Mouse (Mus musculus) liver, embryonic 12.5 days (tissue): ENCODE measurements around the gene Hist2h2be. TPM values are rescaled to one million over a fixed set of nuclear protein-coding genes. Genes with fewer than 3 reads are reported as not detected.

ENCODE experiments used
- ATAC-seq: fragments of 200-750 bp; cut with Nextera tagmentation; 2 replicates; pipeline ENCODE4 v1.8.0; 2017; ENCODE audit warnings: moderate number of reproducible peaks, mild to moderate bottlenecking, moderate library complexity
- H3K27ac ChIP-seq: fragments of 300-500 bp; sonication (generic); 2 replicates; pipeline ENCODE4 v1.5.1; 2016; ENCODE audit warnings: mild to moderate bottlenecking
- H3K27me3 ChIP-seq: fragments of 300-500 bp; sonication (generic); replicated peaks from 2 replicates; pipeline ENCODE4 v1.6.1; 2016; ENCODE audit warnings: mild to moderate bottlenecking, moderate library complexity
- H3K36me3 ChIP-seq: fragments of 300-500 bp; sonication (generic); 2 replicates; pipeline ENCODE4 v1.6.1; 2016; ENCODE audit warnings: mild to moderate bottlenecking, moderate library complexity
- H3K4me1 ChIP-seq: fragments of 300-500 bp; sonication (generic); 2 replicates; pipeline ENCODE4 v1.6.1; 2016
- H3K4me2 ChIP-seq: fragments of 300-500 bp; sonication (generic); 2 replicates; pipeline ENCODE4 v1.6.1; 2016; ENCODE audit warnings: mild to moderate bottlenecking, moderate library complexity
- H3K4me3 ChIP-seq: fragments of 300-500 bp; sonication (generic); 2 replicates; pipeline ENCODE4 v1.5.1; 2016; ENCODE audit warnings: mild to moderate bottlenecking, moderate library complexity
- H3K9ac ChIP-seq: fragments of 300-500 bp; sonication (generic); 2 replicates; pipeline ENCODE4 v1.6.1; 2016; ENCODE audit warnings: mild to moderate bottlenecking, moderate library complexity
- H3K9me3 ChIP-seq: fragments of 300-500 bp; sonication (generic); replicated peaks from 2 replicates; pipeline ENCODE4 v1.6.1; 2016; ENCODE audit warnings: mild to moderate bottlenecking, moderate library complexity
- WGBS: fragments of 180-500 bp; shearing (Covaris S2); methylation state at CpG from one replicate; pipeline ENCODE4 v1.1.7; 2016; ENCODE audit not compliant: insufficient replicate concordance; 5-methylcytosine and 5-hydroxymethylcytosine counted together
- polyA plus RNA-seq: library from polyadenylated mRNA; unstranded; fragments of >200 nt; fragmentation: Nextera tagmentation; extraction: Ambion mirVana; gene quantifications from 2 replicates; pipeline ENCODE4 v1.2.1, GENCODE M21; 2016

Gene Hist2h2be
- polyA plus RNA-seq, 1 experiment from 2014 or later, result 6.1 TPM

GRCm38 (mm10) chr3:96255926-96256593, 35.1 kb downstream of the Hist2h2be start:
- WGBS, result 64% methylated on average over 5 of the region's 5 CpGs
- Histone ChIP-seq H3K36me3 (no peaks in the 10 kb centered on the region), H3K27me3 (no peaks in the 10 kb centered on the region), H3K9ac (peak overlapping the region; percentile 2; the same call in 1 of the 2 replicates), H3K27ac (no peak overlapping the region), H3K4me3 (no peak overlapping the region), H3K4me1 (peaks cover 57% of the 10 kb centered on the region), H3K4me2 (no peak overlapping the region), H3K9me3 (no peaks in the 10 kb centered on the region)
- no peak for ATAC-seq

DNA sequence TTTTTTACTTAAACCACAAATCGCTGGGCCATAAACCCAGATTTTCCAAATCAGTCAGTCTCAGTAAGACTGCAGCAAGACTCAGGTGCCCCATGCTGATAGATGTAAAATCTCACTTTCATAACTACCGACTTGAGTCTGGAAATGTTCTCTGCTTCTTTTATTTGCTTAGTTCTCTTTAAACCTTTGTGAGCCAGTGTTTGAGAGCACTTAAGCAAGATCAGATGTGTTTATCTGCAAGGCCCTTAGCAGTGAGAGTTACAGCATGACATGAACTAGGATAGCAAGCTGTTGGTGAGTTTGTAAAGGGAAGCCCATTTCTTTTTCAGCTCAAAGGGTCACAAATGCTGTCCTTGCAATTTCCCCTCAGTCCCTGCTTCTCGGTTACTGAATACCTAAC, 36.3 kb downstream of the Hist2h2be start:
- H3K27me3 ChIP-seq, result no peaks in the 10 kb centered on the region
- no peak overlapping the region for H3K9ac ChIP-seq
- 77% methylated on average over 3 of the region's 3 CpGs for WGBS
- 0 out of 2 replicates have a peak overlapping the region, but pooled peaks have one; percentile 9 for H3K27ac ChIP-seq
- no peak for ATAC-seq
- no peak overlapping the region for H3K4me3 ChIP-seq
- H3K4me1 ChIP-seq, result peaks cover 65% of the 10 kb centered on the region
- H3K4me2 ChIP-seq, result no peak overlapping the region
- H3K9me3 ChIP-seq, result no peaks in the 10 kb centered on the region
- no peaks in the 10 kb centered on the region for H3K36me3 ChIP-seq

GRCm38 (mm10) chr3:96260220-96260619, 39.3 kb downstream of the Hist2h2be start:
- Histone ChIP-seq H3K9ac (no peak overlapping the region), H3K27ac (no peak overlapping the region), H3K4me1 (peaks cover 55% of the 10 kb centered on the region), H3K9me3 (no peaks in the 10 kb centered on the region), H3K4me3 (no peak overlapping the region), H3K27me3 (no peaks in the 10 kb centered on the region), H3K4me2 (no peak overlapping the region), H3K36me3 (no peaks in the 10 kb centered on the region)
- 79% methylated on average over 5 of the region's 5 CpGs for WGBS
- no peak for ATAC-seq

GRCm38 (mm10) chr3:96261623-96262022, 40.7 kb downstream of the Hist2h2be start:
- H3K4me2 ChIP-seq, result peak overlapping the region; percentile 74
- no peak for ATAC-seq
- WGBS, result 51% methylated on average over 3 of the region's 3 CpGs
- peak overlapping the region; percentile 84 for H3K9ac ChIP-seq
- H3K36me3 ChIP-seq, result no peaks in the 10 kb centered on the region
- H3K27ac ChIP-seq, result peak overlapping the region; percentile 98
- H3K4me1 ChIP-seq, result peaks cover 55% of the 10 kb centered on the region
- no peaks in the 10 kb centered on the region for H3K9me3 ChIP-seq
- H3K4me3 ChIP-seq, result peak overlapping the region; percentile 58
- H3K27me3 ChIP-seq, result no peaks in the 10 kb centered on the region

DNA sequence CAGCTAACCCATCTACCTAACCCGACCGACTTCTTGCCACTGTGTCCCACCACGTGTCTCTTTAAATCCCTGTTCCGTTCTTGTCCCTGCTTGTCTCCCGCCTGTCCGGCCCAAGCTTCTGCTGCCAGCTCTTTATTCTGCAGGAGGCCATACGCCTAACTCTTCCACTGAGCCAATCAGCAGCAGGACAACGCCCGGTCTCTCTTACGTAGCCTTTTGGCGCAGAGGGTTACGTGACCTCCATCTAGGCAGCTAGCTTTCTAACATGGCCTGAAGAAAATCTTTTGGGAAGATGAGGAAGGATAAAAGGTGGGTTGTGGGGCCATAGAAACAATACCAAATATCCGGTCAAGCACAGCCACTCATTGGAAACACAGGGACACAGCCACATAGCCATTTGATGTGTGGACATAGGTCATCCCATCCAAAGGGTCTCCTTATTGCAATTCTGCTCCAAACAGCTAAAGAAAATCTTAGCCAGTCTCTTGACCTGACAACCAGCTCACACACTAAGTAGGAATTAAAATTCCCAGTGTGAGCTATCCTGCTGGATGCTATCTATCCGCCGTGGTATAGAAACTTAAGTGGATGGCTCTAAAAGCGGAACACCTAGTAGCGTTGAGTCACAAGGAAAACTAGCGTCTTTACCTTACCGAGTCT, 41.4 kb downstream of the Hist2h2be start:
- Histone ChIP-seq H3K9me3 (no peaks in the 10 kb centered on the region), H3K4me2 (peak overlapping the region; percentile 74), H3K9ac (peak overlapping the region; percentile 84), H3K27ac (peak overlapping the region; percentile 98), H3K4me1 (peaks cover 58% of the 10 kb centered on the region), H3K4me3 (peak overlapping the region; percentile 58), H3K27me3 (no peaks in the 10 kb centered on the region), H3K36me3 (no peaks in the 10 kb centered on the region)
- 2% methylated on average over 19 of the region's 19 CpGs for WGBS
- peak; percentile 76 for ATAC-seq

DNA sequence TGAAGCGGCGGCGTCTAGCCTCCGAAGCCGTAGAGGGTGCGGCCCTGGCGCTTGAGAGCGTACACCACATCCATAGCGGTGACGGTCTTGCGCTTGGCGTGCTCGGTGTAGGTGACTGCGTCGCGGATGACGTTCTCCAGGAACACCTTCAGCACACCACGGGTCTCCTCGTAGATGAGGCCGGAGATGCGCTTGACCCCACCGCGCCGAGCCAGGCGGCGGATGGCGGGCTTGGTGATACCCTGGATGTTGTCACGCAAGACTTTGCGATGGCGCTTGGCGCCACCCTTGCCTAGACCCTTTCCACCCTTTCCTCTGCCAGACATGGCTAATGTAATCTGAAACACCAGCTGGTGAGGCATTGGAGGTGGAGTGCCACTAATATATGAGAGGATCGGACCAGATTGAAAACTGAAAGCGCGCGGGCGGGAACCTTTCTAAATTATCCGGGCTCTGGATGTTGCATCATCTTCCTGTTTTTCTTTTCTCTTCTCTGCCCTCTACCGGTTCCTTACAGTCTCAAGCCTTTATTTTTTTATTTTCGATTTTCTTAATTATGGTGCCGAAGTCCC, 42.1 kb downstream of the Hist2h2be start, which contains the start of gene Hist2h4:
TSS of gene Hist2h4 (minus strand) at position 333 of the 572 bp plus-strand sequence.
- WGBS, result under 1% methylated on average over 40 of the region's 40 CpGs
- ATAC-seq, result peak; percentile 90
- peak within 1 kb of the TSS; percentile 98 for H3K27ac ChIP-seq

GRCm38 (mm10) chr3:96263558-96264403, 42.9 kb downstream of the Hist2h2be start:
- peaks cover 64% of the 10 kb centered on the region for H3K4me1 ChIP-seq
- no peak for ATAC-seq
- peak overlapping the region; percentile 98 for H3K27ac ChIP-seq

More for the DNA sequence above, 42.1 kb downstream of the Hist2h2be start, which contains the start of gene Hist2h4:
- peak within 1 kb of the TSS; percentile 84 for H3K9ac ChIP-seq
- H3K9me3 ChIP-seq, result no peaks in the 10 kb centered on the region
- H3K4me1 ChIP-seq, result peaks cover 61% of the 10 kb centered on the region
- no peaks in the 10 kb centered on the region for H3K27me3 ChIP-seq
- peak within 1 kb of the TSS; percentile 74 for H3K4me2 ChIP-seq
- H3K36me3 ChIP-seq, result no peaks in the 10 kb centered on the region
- H3K4me3 ChIP-seq, result peak within 1 kb of the TSS; percentile 58

GRCm38 (mm10) chr3:96264404-96264949, 43.6 kb downstream of the Hist2h2be start:
- H3K4me1 ChIP-seq, result peaks cover 64% of the 10 kb centered on the region
- H3K27me3 ChIP-seq, result no peaks in the 10 kb centered on the region
- H3K36me3 ChIP-seq, result no peaks in the 10 kb centered on the region
- ATAC-seq, result no peak
- H3K9ac ChIP-seq, result peak overlapping the region; percentile 84
- H3K4me3 ChIP-seq, result peak overlapping the region; percentile 58
- WGBS, result 71% methylated on average over 7 of the region's 7 CpGs
- H3K27ac ChIP-seq, result peak overlapping the region; percentile 98
- no peaks in the 10 kb centered on the region for H3K9me3 ChIP-seq
- H3K4me2 ChIP-seq, result peak overlapping the region; percentile 74

More at GRCm38 (mm10) chr3:96263558-96264403, 42.9 kb downstream of the Hist2h2be start:
- peak overlapping the region; percentile 58 for H3K4me3 ChIP-seq
- WGBS, result 6% methylated on average over 27 of the region's 27 CpGs
- no peaks in the 10 kb centered on the region for H3K27me3 ChIP-seq
- peak overlapping the region; percentile 84 for H3K9ac ChIP-seq
- no peaks in the 10 kb centered on the region for H3K9me3 ChIP-seq
- H3K4me2 ChIP-seq, result peak overlapping the region; percentile 74
- no peaks in the 10 kb centered on the region for H3K36me3 ChIP-seq

- Histone ChIP-seq H3K4me3 (no peak overlapping the region), H3K4me2 (peak overlapping the region; percentile 12; the same call in 1 of the 2 replicates), H3K9me3 (no peaks in the 10 kb centered on the region), H3K36me3 (no peaks in the 10 kb centered on the region), H3K27me3 (no peaks in the 10 kb centered on the region), H3K4me1 (peaks cover 63% of the 10 kb centered on the region), H3K27ac (peak overlapping the region; percentile 95), H3K9ac (peak overlapping the region; percentile 65)
- no peak for ATAC-seq
- 39% methylated on average over 8 of the region's 8 CpGs for WGBS
Measured at GRCm38 (mm10) chr3:96266132-96266710, 45.3 kb downstream of the Hist2h2be start.

DNA sequence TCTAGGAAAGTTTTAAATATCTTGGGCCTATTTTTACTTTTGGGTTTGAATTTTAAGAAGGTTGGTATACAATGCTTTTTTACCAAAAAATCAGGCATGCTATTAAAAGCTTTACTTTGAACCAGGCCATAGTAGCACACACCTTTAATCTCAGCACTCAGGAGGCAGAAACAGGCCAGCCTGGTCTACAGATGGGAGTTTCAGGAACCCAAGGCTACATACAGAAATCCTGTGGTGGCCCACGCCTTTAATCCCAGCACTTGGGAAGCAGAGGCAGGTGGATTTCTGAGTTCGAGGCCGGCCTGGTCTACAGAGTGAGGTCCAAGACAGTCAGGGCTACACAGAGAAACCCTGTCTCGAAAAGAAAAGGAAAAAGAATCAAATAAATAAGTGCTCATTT, 46.6 kb downstream of the Hist2h2be start:
- H3K4me3 ChIP-seq, result peak overlapping the region; percentile 50; the same call in 1 of the 2 replicates
- WGBS, result 72% methylated on average over 4 of the region's 4 CpGs
- peak overlapping the region; percentile 95 for H3K27ac ChIP-seq
- H3K9ac ChIP-seq, result peak overlapping the region; percentile 70
- H3K4me1 ChIP-seq, result peaks cover 50% of the 10 kb centered on the region
- peak overlapping the region; percentile 69 for H3K4me2 ChIP-seq
- H3K9me3 ChIP-seq, result no peaks in the 10 kb centered on the region
- H3K36me3 ChIP-seq, result no peaks in the 10 kb centered on the region
- H3K27me3 ChIP-seq, result no peaks in the 10 kb centered on the region
- ATAC-seq, result no peak
